Mouse (Mus musculus) embryonic facial prominence, embryonic 11.5 days (tissue): ENCODE data around the gene Stap1. TPM values are rescaled to one million over a fixed set of nuclear protein-coding genes. Genes with fewer than 3 reads are reported as not detected.

Source experiments
- ATAC-seq: fragments of 200-750 bp; cut with Nextera tagmentation; replicated peaks from 2 replicates; pipeline ENCODE4 v1.8.0; 2017; ENCODE audit warnings: low read depth; ENCODE audit not compliant: insufficient number of reproducible peaks, low FRiP score, low TSS enrichment
- DNase-seq: peaks from one replicate; pipeline ENCODE4 v3.0.0-alpha.2; 2015; ENCODE audit warnings: low spot score
- H3K27ac ChIP-seq: fragments of 300-500 bp; sonication (generic); replicated peaks from 2 replicates; pipeline ENCODE4 v1.5.1; 2014; ENCODE audit warnings: mild to moderate bottlenecking, low read depth, low read length, control low read depth
- H3K27me3 ChIP-seq: fragments of 300-500 bp; sonication (generic); 2 replicates; pipeline ENCODE4 v1.6.1; 2014; ENCODE audit warnings: mild to moderate bottlenecking, low read length, moderate library complexity, mixed read lengths; ENCODE audit not compliant: control insufficient read depth, insufficient read depth
- H3K36me3 ChIP-seq: fragments of 300-500 bp; sonication (generic); replicated peaks from 2 replicates; pipeline ENCODE4 v1.6.1; 2014; ENCODE audit warnings: low read depth, mild to moderate bottlenecking, low read length, moderate library complexity, mixed read lengths; ENCODE audit not compliant: control insufficient read depth, insufficient read depth
- H3K4me1 ChIP-seq: fragments of 300-500 bp; sonication (generic); 2 replicates; pipeline ENCODE4 v1.6.1; 2014; ENCODE audit warnings: low read length, mixed read lengths; ENCODE audit not compliant: control insufficient read depth, insufficient read depth
- H3K4me2 ChIP-seq: fragments of 300-500 bp; sonication (generic); 2 replicates; pipeline ENCODE4 v1.6.1; 2014; ENCODE audit warnings: low read depth, mild to moderate bottlenecking, control low read depth, low read length, moderate library complexity
- H3K4me3 ChIP-seq: fragments of 300-500 bp; sonication (generic); 2 replicates; pipeline ENCODE4 v1.5.1; 2014; ENCODE audit warnings: low read depth, low read length, control low read depth
- H3K9ac ChIP-seq: fragments of 300-500 bp; sonication (generic); replicated peaks from 2 replicates; pipeline ENCODE4 v1.6.1; 2014; ENCODE audit warnings: mild to moderate bottlenecking, control low read depth, low read length
- H3K9me3 ChIP-seq: fragments of 300-500 bp; sonication (generic); replicated peaks from 2 replicates; pipeline ENCODE4 v1.6.1; 2016; ENCODE audit warnings: mild to moderate bottlenecking, low read length, inconsistent platforms, mixed read lengths; ENCODE audit not compliant: control insufficient read depth
- WGBS: fragments of 180-500 bp; shearing (Covaris S2); extraction: QIAGEN DNeasy Blood & Tissue Kit; methylation state at CpG from one replicate; pipeline ENCODE4 v1.1.7; 2014; 5-methylcytosine and 5-hydroxymethylcytosine counted together
- polyA plus RNA-seq: library from polyadenylated mRNA; unstranded; fragments of >200 nt; fragmentation: Nextera tagmentation; extraction: Ambion mirVana; gene quantifications from 2 replicates; pipeline ENCODE4 v1.2.1, GENCODE M21; 2014

Gene Stap1
- polyA plus RNA-seq, 1 experiment from 2014 or later: 0.17 TPM

DNA sequence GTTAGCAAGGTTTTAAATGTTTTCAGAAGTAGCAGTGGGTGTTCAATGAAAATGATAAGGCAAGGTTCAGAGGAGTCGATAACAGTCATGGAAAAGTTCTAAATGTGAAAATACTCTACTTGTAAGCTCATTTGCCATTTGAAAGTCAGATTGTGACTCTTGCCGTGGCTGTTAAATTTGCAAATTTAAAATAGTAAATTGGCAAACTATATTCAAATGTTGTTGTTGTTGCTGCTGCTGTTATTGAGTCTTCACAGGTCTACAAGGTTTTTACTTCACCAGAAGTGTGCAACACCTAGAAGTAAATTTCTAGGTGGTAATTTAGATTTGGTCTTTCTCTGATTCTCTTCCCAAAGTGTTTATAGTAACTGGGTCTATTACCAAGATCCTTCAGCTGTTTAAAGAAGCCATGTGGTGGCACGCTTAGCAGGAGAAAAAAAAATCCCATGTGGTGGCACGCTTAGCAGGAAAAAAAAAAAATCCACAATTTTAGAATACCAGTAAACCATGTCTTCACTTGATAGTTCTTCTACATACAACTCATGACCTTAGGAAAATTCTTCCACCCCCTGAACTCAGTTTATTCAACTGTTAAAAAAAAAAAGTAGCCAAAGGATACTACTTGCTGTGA, 1.3 kb downstream of the Stap1 start:
- H3K9ac ChIP-seq: no peak overlapping the region
- 82% methylated on average over 4 of the region's 4 CpGs for WGBS
- no peak overlapping the region for H3K4me2 ChIP-seq
- no peak overlapping the region for H3K4me3 ChIP-seq
- ATAC-seq (no peak), DNase-seq (no peak)
- H3K27ac ChIP-seq: no peak overlapping the region
- no peaks in the 10 kb centered on the region for H3K9me3 ChIP-seq
- no peaks in the 10 kb centered on the region for H3K36me3 ChIP-seq
- H3K4me1 ChIP-seq: no peaks in the 10 kb centered on the region
- no peaks in the 10 kb centered on the region for H3K27me3 ChIP-seq

DNA sequence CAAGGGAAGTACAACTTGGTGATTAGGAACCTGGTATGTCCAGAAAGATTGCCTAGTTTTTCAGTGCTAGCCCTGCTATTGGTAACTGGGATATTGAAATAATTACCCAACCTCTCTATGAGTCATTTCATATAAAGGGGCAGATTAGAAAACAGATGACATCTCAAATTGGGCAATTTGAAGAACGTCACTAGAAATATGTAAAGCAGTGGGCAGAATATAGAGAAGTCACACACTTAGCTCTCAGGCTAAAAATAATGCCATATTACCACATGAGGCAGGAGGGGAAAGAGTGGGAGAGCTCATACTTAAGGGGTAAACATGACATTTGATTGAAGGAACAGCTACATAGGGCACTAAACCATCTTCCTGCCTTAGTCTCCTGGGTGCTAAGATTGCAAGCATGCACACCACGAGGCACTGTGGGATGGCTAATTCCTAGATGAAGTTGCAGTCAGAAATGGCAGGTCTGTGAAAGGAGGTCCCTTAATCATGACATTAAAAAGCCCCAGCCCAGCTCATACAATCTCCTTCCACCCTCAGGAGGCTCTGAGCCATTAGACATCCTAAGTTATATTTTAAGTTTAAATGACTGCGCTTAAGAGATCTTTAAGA, 7.3 kb downstream of the Stap1 start:
- H3K4me3 ChIP-seq: no peak overlapping the region
- H3K36me3 ChIP-seq: no peaks in the 10 kb centered on the region

DNA sequence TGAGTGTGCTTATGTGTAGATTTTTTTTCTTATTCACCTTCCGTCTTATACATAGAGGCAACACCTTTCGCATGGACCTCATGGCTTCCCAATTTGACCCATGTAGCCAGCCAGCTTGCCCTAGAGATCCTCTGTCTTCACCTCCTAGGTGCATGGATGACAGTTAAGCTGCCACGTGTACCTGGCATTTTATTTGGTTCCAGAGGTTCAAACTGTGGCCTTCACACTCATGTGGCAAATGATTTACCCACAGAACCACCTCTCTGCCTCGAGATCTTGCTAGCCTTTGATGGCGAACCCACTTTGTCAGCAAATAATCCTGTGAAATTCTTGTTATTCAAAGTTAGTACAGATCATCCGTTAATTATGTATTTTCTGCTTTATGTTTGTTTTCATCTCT, 12.4 kb downstream of the Stap1 start:
- ATAC-seq (no peak), DNase-seq (no peak)
- Histone ChIP-seq H3K27ac (no peak overlapping the region), H3K4me2 (no peak overlapping the region), H3K4me1 (no peaks in the 10 kb centered on the region), H3K9ac (no peak overlapping the region), H3K27me3 (no peaks in the 10 kb centered on the region), H3K4me3 (no peak overlapping the region), H3K9me3 (no peaks in the 10 kb centered on the region), H3K36me3 (no peaks in the 10 kb centered on the region)
- 86% methylated on average over 6 of the region's 6 CpGs for WGBS

More for the DNA sequence above, 7.3 kb downstream of the Stap1 start:
- H3K4me2 ChIP-seq: no peak overlapping the region
- H3K27me3 ChIP-seq: no peaks in the 10 kb centered on the region
- no peaks in the 10 kb centered on the region for H3K9me3 ChIP-seq
- no peaks in the 10 kb centered on the region for H3K4me1 ChIP-seq
- no peak for ATAC-seq
- no peak for DNase-seq
- no peak overlapping the region for H3K9ac ChIP-seq
- H3K27ac ChIP-seq: no peak overlapping the region
- 81% methylated on average over 3 of the region's 3 CpGs for WGBS

DNA sequence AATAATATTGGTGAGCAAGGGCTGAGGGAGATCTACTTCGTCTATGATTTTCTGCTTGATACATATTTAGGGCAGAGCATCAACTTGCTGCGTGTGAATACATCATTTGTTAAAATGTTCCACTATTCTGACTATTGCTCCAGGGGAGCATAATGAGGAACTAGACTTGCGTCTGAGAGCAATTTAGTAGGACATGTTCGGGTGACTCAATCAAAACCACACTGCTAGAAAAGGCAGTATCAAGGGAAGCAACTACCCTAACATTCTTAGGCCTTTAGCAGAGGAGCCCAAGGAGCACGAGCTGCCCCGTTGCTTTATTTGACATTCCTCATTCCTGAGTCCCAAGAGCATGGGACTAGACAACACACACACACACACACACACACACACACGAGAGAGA, 13.4 kb downstream of the Stap1 start:
- Histone ChIP-seq H3K27ac (no peak overlapping the region), H3K4me3 (no peak overlapping the region), H3K4me2 (no peak overlapping the region), H3K36me3 (no peaks in the 10 kb centered on the region), H3K4me1 (no peaks in the 10 kb centered on the region), H3K9me3 (no peaks in the 10 kb centered on the region), H3K9ac (no peak overlapping the region), H3K27me3 (no peaks in the 10 kb centered on the region)
- DNase-seq: no peak
- ATAC-seq: no peak
- 67% methylated on average over 7 of the region's 7 CpGs for WGBS

GRCm38 (mm10) chr5:86086751-86087150, 15.2 kb downstream of the Stap1 start:
- ATAC-seq (no peak), DNase-seq (no peak)
- 81% methylated on average over 6 of the region's 6 CpGs for WGBS
- H3K27me3 ChIP-seq: no peaks in the 10 kb centered on the region
- H3K4me3 ChIP-seq: no peak overlapping the region
- no peaks in the 10 kb centered on the region for H3K9me3 ChIP-seq
- H3K4me2 ChIP-seq: no peak overlapping the region
- H3K36me3 ChIP-seq: no peaks in the 10 kb centered on the region
- H3K9ac ChIP-seq: no peak overlapping the region
- no peak overlapping the region for H3K27ac ChIP-seq
- no peaks in the 10 kb centered on the region for H3K4me1 ChIP-seq

DNA sequence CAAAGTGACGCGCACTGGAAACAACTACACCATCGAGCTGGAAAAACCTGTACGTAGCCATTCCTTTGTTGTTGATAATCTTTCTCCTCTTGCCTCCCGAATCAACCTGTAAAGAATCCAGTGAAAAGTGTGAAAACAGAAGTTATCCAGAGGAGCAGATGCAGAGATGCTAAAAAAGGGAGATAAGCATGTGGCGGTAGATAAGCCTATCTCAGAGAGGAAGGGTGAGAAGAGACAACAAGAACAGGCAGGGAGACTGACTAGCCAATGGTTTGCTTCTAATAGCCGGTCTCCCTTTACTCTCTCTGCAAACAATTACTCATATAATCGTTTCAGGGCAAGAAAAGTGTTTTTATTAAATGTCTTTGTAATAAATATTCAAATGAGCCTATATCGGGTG, 23.2 kb downstream of the Stap1 start:
- Histone ChIP-seq H3K4me3 (no peak overlapping the region), H3K9ac (no peak overlapping the region), H3K36me3 (no peaks in the 10 kb centered on the region), H3K9me3 (no peaks in the 10 kb centered on the region), H3K4me1 (no peaks in the 10 kb centered on the region), H3K27me3 (no peaks in the 10 kb centered on the region), H3K27ac (no peak overlapping the region), H3K4me2 (no peak overlapping the region)
- ATAC-seq: no peak
- WGBS: 87% methylated on average over 9 of the region's 9 CpGs
- DNase-seq: no peak

GRCm38 (mm10) chr5:86098988-86099387, 27.4 kb downstream of the Stap1 start:
- no peaks in the 10 kb centered on the region for H3K27me3 ChIP-seq
- H3K9me3 ChIP-seq: no peaks in the 10 kb centered on the region
- DNase-seq (no peak), ATAC-seq (no peak)
- H3K9ac ChIP-seq: no peak overlapping the region
- no peaks in the 10 kb centered on the region for H3K4me1 ChIP-seq
- 82% methylated on average over 3 of the region's 3 CpGs for WGBS
- no peaks in the 10 kb centered on the region for H3K36me3 ChIP-seq
- no peak overlapping the region for H3K27ac ChIP-seq
- H3K4me3 ChIP-seq: no peak overlapping the region
- H3K4me2 ChIP-seq: no peak overlapping the region

DNA sequence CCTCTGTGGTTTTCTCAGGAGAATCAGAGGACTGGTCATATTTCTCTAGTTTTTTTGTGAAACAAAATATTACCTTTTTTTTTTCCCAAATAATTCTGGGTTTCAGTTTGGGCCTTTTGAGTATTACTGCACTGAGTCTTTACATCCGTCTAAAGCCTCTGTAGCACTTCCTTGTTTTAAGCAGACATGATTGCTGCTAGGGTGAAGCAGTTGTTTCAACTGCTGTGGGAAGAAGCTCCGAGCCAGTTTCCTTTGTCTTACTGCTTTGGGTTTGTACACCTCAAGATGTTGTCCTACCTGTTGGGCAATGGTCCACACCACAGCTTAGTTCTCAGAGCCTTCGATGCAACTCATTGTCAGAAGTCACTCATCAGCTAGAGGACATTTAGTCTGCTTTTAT, 29.1 kb downstream of the Stap1 start:
- H3K4me2 ChIP-seq: no peak overlapping the region
- H3K9ac ChIP-seq: no peak overlapping the region
- no peaks in the 10 kb centered on the region for H3K9me3 ChIP-seq
- H3K27ac ChIP-seq: no peak overlapping the region
- H3K36me3 ChIP-seq: no peaks in the 10 kb centered on the region
- no peak overlapping the region for H3K4me3 ChIP-seq
- 74% methylated on average over 3 of the region's 3 CpGs for WGBS
- no peak for ATAC-seq
- no peak for DNase-seq
- no peaks in the 10 kb centered on the region for H3K27me3 ChIP-seq
- H3K4me1 ChIP-seq: no peaks in the 10 kb centered on the region
